In genomic region chr11:94998041-94998531, GRCm38 (mm10) we compare ENCODE assay signal across 8 mouse cellular contexts. TPM values are rescaled to one million over a fixed set of nuclear protein-coding genes. Genes with fewer than 3 reads are reported as not detected.
A peak's percentile ranks its signal among the peaks of the same experiment; 100 is the strongest.
DNase-seq lines count a peak whose midpoint lies in the region; ATAC-seq lines count a peak whose summit lies in the region.
"Had no signal": no experiment of that assay in that cellular context is flagged by ENCODE, and none has a peak within 500 bp of the region (broad histone marks: within the 10 kb centered on the region; RNA-seq: fewer than 3 reads in every experiment).

No protein-coding gene starts in this region.

- H3K4me1 ChIP-seq in midbrain, embryonic 12.5 days: peaks cover 50% of the 10 kb centered on the region
- peaks cover 36% of the 10 kb centered on the region for H3K4me1 ChIP-seq in midbrain, embryonic 16.5 days (ENCODE audit: control insufficient read depth, insufficient read depth, low read length)
- peaks cover 49% of the 10 kb centered on the region for H3K4me1 ChIP-seq in hindbrain, embryonic 16.5 days (ENCODE audit: control insufficient read depth, insufficient read depth, low read depth, low read length)
- peaks cover 100% of the 10 kb centered on the region for H3K4me1 ChIP-seq in liver, embryonic 15.5 days (replicated peaks)

- WGBS in midbrain, embryonic 12.5 days: 90% methylated on average over 16 of the region's 16 CpGs
- WGBS in midbrain, embryonic 16.5 days: 71% methylated on average over 16 of the region's 16 CpGs
- 65% methylated on average over 16 of the region's 16 CpGs for WGBS in hindbrain, embryonic 16.5 days
- WGBS in liver, embryonic 15.5 days (ENCODE audit: insufficient replicate concordance): 41% methylated on average over 16 of the region's 16 CpGs

- ATAC-seq in midbrain, embryonic 12.5 days (ENCODE audit: low FRiP score, low read depth): no peak
- no peak for ATAC-seq in midbrain, embryonic 16.5 days
- 0 out of 2 replicates have a peak, but pooled peaks have one; percentile 9 for ATAC-seq in erythroid progenitor cell, adult 5-6 weeks (replicated peaks; ENCODE audit: low FRiP score, poor library complexity, severe bottlenecking)
- peak; percentile 38 for ATAC-seq in hindbrain, embryonic 16.5 days
- peak; percentile 60 for ATAC-seq in liver, embryonic 15.5 days (ENCODE audit: insufficient read depth)

- peaks cover 61% of the 10 kb centered on the region for H3K36me3 ChIP-seq in midbrain, embryonic 12.5 days
- peaks cover 36% of the 10 kb centered on the region for H3K36me3 ChIP-seq in midbrain, embryonic 16.5 days (ENCODE audit: control insufficient read depth, insufficient read depth, low read length)
- peaks cover 30% of the 10 kb centered on the region for H3K36me3 ChIP-seq in hindbrain, embryonic 16.5 days (ENCODE audit: control insufficient read depth, insufficient read depth, low read length)
- H3K36me3 ChIP-seq in liver, embryonic 15.5 days (replicated peaks): peaks cover 66% of the 10 kb centered on the region

- H3K27ac ChIP-seq in midbrain, embryonic 12.5 days (replicated peaks): 0 out of 2 replicates have a peak overlapping the region, but pooled peaks have one; percentile 26
- no peak overlapping the region for H3K27ac ChIP-seq in midbrain, embryonic 16.5 days (ENCODE audit: low read length)
- H3K27ac ChIP-seq in hindbrain, embryonic 16.5 days (ENCODE audit: low read depth, low read length): peak overlapping the region; percentile 26; the same call in 1 of the 2 replicates
- peak overlapping the region; percentile 90 for H3K27ac ChIP-seq in liver, embryonic 15.5 days (replicated peaks)

- no peak overlapping the region for H3K9ac ChIP-seq in midbrain, embryonic 12.5 days (replicated peaks)
- H3K9ac ChIP-seq in midbrain, embryonic 16.5 days (ENCODE audit: low read depth, low read length): no peak overlapping the region
- no peak overlapping the region for H3K9ac ChIP-seq in hindbrain, embryonic 16.5 days (ENCODE audit: low read depth, low read length)
- H3K9ac ChIP-seq in liver, embryonic 15.5 days: peak overlapping the region; percentile 61

- peak; percentile 98 for DNase-seq in thymus, postnatal 0 days (ENCODE audit: low spot score)
- no peak for DNase-seq in urinary bladder, adult 18-20 months (ENCODE audit: low spot score in 2 of 2)

- no peak overlapping the region for H3K4me2 ChIP-seq in midbrain, embryonic 12.5 days (replicated peaks)
- H3K4me2 ChIP-seq in midbrain, embryonic 16.5 days (ENCODE audit: low read length): no peak overlapping the region
- no peak overlapping the region for H3K4me2 ChIP-seq in hindbrain, embryonic 16.5 days (ENCODE audit: low read length)
- H3K4me2 ChIP-seq in liver, embryonic 15.5 days: peak overlapping the region; percentile 97

- H3K9me3 ChIP-seq in midbrain, embryonic 12.5 days: no peaks in the 10 kb centered on the region
- no peaks in the 10 kb centered on the region for H3K9me3 ChIP-seq in midbrain, embryonic 16.5 days (replicated peaks; ENCODE audit: control insufficient read depth, low read length, poor library complexity, severe bottlenecking)
- H3K9me3 ChIP-seq in hindbrain, embryonic 16.5 days (ENCODE audit: control insufficient read depth, low read length): no peaks in the 10 kb centered on the region
- no peaks in the 10 kb centered on the region for H3K9me3 ChIP-seq in liver, embryonic 15.5 days (replicated peaks)

- no peaks in the 10 kb centered on the region for H3K27me3 ChIP-seq in midbrain, embryonic 12.5 days
- no peaks in the 10 kb centered on the region for H3K27me3 ChIP-seq in midbrain, embryonic 16.5 days (ENCODE audit: control insufficient read depth, insufficient read depth, low read depth, low read length)
- no peaks in the 10 kb centered on the region for H3K27me3 ChIP-seq in hindbrain, embryonic 16.5 days (replicated peaks; ENCODE audit: control insufficient read depth, insufficient read depth, low read length)
- no peaks in the 10 kb centered on the region for H3K27me3 ChIP-seq in liver, embryonic 15.5 days

- H3K4me3 ChIP-seq in midbrain, embryonic 12.5 days: no peak overlapping the region; the same call in 1 of the 2 replicates
- no peak overlapping the region for H3K4me3 ChIP-seq in midbrain, embryonic 16.5 days (ENCODE audit: low read depth, low read length)
- H3K4me3 ChIP-seq in hindbrain, embryonic 16.5 days (ENCODE audit: low read length): no peak overlapping the region
- H3K4me3 ChIP-seq in liver, embryonic 15.5 days (replicated peaks): peak overlapping the region; percentile 56

RNA-seq across cellular contexts. Expression of gene Ppp1r9b, which starts 7.3 kb away (rescaled TPM):
- polyA plus RNA-seq in midbrain, embryonic 12.5 days (2016; fragmentation: Nextera tagmentation; extraction: Ambion mirVana): 15.7 and 17.7 TPM in 2 replicates
- polyA plus RNA-seq in midbrain, embryonic 16.5 days (2015; fragmentation: Nextera tagmentation; extraction: Ambion mirVana): 18.4 and 19.4 TPM in 2 replicates
- 59.5 and 71.4 TPM in 2 replicates for total RNA-seq in erythroid progenitor cell, adult 5-6 weeks (2015; ENCODE audit: low replicate concordance)
- 98.2 and 125 TPM in 2 replicates for total RNA-seq in erythroid progenitor cell, adult 5-6 weeks (2017; ENCODE audit: low replicate concordance)
- polyA plus RNA-seq in hindbrain, embryonic 16.5 days (2015; fragmentation: Nextera tagmentation; extraction: Ambion mirVana): 17.8 and 18.8 TPM in 2 replicates
- polyA plus RNA-seq in liver, embryonic 15.5 days (2015; fragmentation: Nextera tagmentation; extraction: Ambion mirVana): 8.2 and 8.8 TPM in 2 replicates
- 21.5 and 27.9 TPM in 2 replicates for polyA plus RNA-seq in thymus, postnatal 0 days (2015; fragmentation: Nextera tagmentation; extraction: Ambion mirVana)

RNA-seq across cellular contexts. Expression of gene Samd14, which starts 11.6 kb away (rescaled TPM):
- polyA plus RNA-seq in midbrain, embryonic 12.5 days (2016; fragmentation: Nextera tagmentation; extraction: Ambion mirVana): 93.5 and 100 TPM in 2 replicates
- polyA plus RNA-seq in midbrain, embryonic 16.5 days (2015; fragmentation: Nextera tagmentation; extraction: Ambion mirVana): 164 and 171 TPM in 2 replicates
- total RNA-seq in erythroid progenitor cell, adult 5-6 weeks (2015; ENCODE audit: low replicate concordance): 103 TPM in 2 replicates
- 98.7 and 99.2 TPM in 2 replicates for total RNA-seq in erythroid progenitor cell, adult 5-6 weeks (2017; ENCODE audit: low replicate concordance)
- polyA plus RNA-seq in hindbrain, embryonic 16.5 days (2015; fragmentation: Nextera tagmentation; extraction: Ambion mirVana): 160 and 181 TPM in 2 replicates
- polyA plus RNA-seq in liver, embryonic 15.5 days (2015; fragmentation: Nextera tagmentation; extraction: Ambion mirVana): 33.9 and 39.2 TPM in 2 replicates
- polyA plus RNA-seq in thymus, postnatal 0 days (2015; fragmentation: Nextera tagmentation; extraction: Ambion mirVana): 6.7 and 7.0 TPM in 2 replicates

RNA-seq across cellular contexts. Expression of gene Sgca, which starts 22.0 kb away (rescaled TPM):
- not detected in 2 replicates for polyA plus RNA-seq in midbrain, embryonic 12.5 days (2016; fragmentation: Nextera tagmentation; extraction: Ambion mirVana)
- 0.20 TPM in 1 of 2 replicates, not detected in the other for polyA plus RNA-seq in midbrain, embryonic 16.5 days (2015; fragmentation: Nextera tagmentation; extraction: Ambion mirVana)
- not detected in 2 replicates for total RNA-seq in erythroid progenitor cell, adult 5-6 weeks (2015; ENCODE audit: low replicate concordance)
- total RNA-seq in erythroid progenitor cell, adult 5-6 weeks (2017; ENCODE audit: low replicate concordance): not detected in 2 replicates
- 0.24 and 1.3 TPM in 2 replicates for polyA plus RNA-seq in hindbrain, embryonic 16.5 days (2015; fragmentation: Nextera tagmentation; extraction: Ambion mirVana)
- polyA plus RNA-seq in liver, embryonic 15.5 days (2015; fragmentation: Nextera tagmentation; extraction: Ambion mirVana): 0.35 and 1.1 TPM in 2 replicates
- polyA plus RNA-seq in thymus, postnatal 0 days (2015; fragmentation: Nextera tagmentation; extraction: Ambion mirVana): 0.22 and 0.30 TPM in 2 replicates
- total RNA-seq: neutrophil, adult 5-6 weeks had no signal

RNA-seq across cellular contexts. Expression of gene Hils1, which starts 30.7 kb away (rescaled TPM):
- polyA plus RNA-seq in midbrain, embryonic 12.5 days (2016; fragmentation: Nextera tagmentation; extraction: Ambion mirVana): not detected in 2 replicates
- not detected in 2 replicates for polyA plus RNA-seq in midbrain, embryonic 16.5 days (2015; fragmentation: Nextera tagmentation; extraction: Ambion mirVana)
- not detected in 2 replicates for total RNA-seq in erythroid progenitor cell, adult 5-6 weeks (2015; ENCODE audit: low replicate concordance)
- not detected in 2 replicates for total RNA-seq in erythroid progenitor cell, adult 5-6 weeks (2017; ENCODE audit: low replicate concordance)
- polyA plus RNA-seq in hindbrain, embryonic 16.5 days (2015; fragmentation: Nextera tagmentation; extraction: Ambion mirVana): not detected in 2 replicates
- polyA plus RNA-seq in liver, embryonic 15.5 days (2015; fragmentation: Nextera tagmentation; extraction: Ambion mirVana): not detected in 2 replicates
- not detected in 2 replicates for polyA plus RNA-seq in thymus, postnatal 0 days (2015; fragmentation: Nextera tagmentation; extraction: Ambion mirVana)
- total RNA-seq: neutrophil, adult 5-6 weeks had no signal

RNA-seq across cellular contexts. Expression of gene Pdk2, which starts 43.1 kb away (rescaled TPM):
- polyA plus RNA-seq in midbrain, embryonic 12.5 days (2016; fragmentation: Nextera tagmentation; extraction: Ambion mirVana): 19.1 and 22.7 TPM in 2 replicates
- polyA plus RNA-seq in midbrain, embryonic 16.5 days (2015; fragmentation: Nextera tagmentation; extraction: Ambion mirVana): 24.1 and 27.5 TPM in 2 replicates
- total RNA-seq in erythroid progenitor cell, adult 5-6 weeks (2015; ENCODE audit: low replicate concordance): 8.3 and 8.4 TPM in 2 replicates
- total RNA-seq in erythroid progenitor cell, adult 5-6 weeks (2017; ENCODE audit: low replicate concordance): 2.3 and 3.2 TPM in 2 replicates
- 34.6 and 42.1 TPM in 2 replicates for polyA plus RNA-seq in hindbrain, embryonic 16.5 days (2015; fragmentation: Nextera tagmentation; extraction: Ambion mirVana)
- polyA plus RNA-seq in liver, embryonic 15.5 days (2015; fragmentation: Nextera tagmentation; extraction: Ambion mirVana): 10.2 and 10.8 TPM in 2 replicates
- 13.0 and 13.9 TPM in 2 replicates for polyA plus RNA-seq in thymus, postnatal 0 days (2015; fragmentation: Nextera tagmentation; extraction: Ambion mirVana)

Comparison
In these comparisons a context has a peak if more than half of its experiments do, and no peak if none do; other contexts are left out.
1. ATAC-seq: peak in erythroid progenitor cell, adult 5-6 weeks (single experiment), hindbrain, embryonic 16.5 days (single experiment) and liver, embryonic 15.5 days (single experiment); none in midbrain, embryonic 12.5 days (single experiment) and midbrain, embryonic 16.5 days (single experiment).